Mouse (Mus musculus) erythroblast, embryonic 14.5 days (primary cell): ENCODE measurements around the gene Uba7.

Source experiments
- GATA1 ChIP-seq: IDR thresholded peaks from 2 replicates; pipeline ENCODE4 v1.6.1; 2012; ENCODE audit warnings: low read length, inconsistent platforms, mixed read lengths
- TAL1 ChIP-seq: IDR thresholded peaks from 3 replicates; pipeline ENCODE4 v1.6.1; 2012; ENCODE audit warnings: low read length, inconsistent platforms, mixed read lengths

DNA sequence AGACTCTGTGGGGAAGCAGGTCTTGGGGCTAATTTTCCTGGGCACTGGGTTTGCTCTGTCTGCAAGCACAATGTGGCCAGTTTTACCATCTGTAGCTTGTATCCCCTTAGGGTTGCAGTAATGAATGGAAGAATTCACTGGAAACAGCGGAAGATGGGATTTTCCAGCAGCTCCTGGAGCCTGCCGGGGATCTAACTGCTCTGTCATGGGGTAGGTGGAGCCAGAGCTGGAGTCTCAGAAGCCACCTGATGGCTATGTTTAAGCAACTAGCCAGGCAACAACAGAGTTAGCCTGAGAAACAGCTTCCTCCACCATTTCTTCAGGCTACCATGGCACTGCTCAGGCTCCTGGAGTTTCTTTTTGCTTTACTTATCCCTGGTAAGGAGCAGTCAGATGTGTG is 16.9 kb downstream of the Uba7 start, which contains the start of gene Cdhr4:
- TF ChIP-seq GATA1 (no peak), TAL1 (no peak)
